Mouse (Mus musculus) CD4-positive helper T cell, adult 2 months (primary cell): ENCODE measurements around the gene Crym.

ENCODE experiments used
- DNase-seq: peaks from one replicate; pipeline ENCODE4 v3.0.0-alpha.2; 2012; ENCODE audit warnings: low read depth, missing footprints, low spot score

Crym gene

GRCm38 (mm10) chr7:120163581-120164251 is 38.2 kb downstream of the Crym start:
- DNase-seq: no peak

GRCm38 (mm10) chr7:120158121-120158613 is 43.7 kb downstream of the Crym start:
- no peak for DNase-seq

DNA sequence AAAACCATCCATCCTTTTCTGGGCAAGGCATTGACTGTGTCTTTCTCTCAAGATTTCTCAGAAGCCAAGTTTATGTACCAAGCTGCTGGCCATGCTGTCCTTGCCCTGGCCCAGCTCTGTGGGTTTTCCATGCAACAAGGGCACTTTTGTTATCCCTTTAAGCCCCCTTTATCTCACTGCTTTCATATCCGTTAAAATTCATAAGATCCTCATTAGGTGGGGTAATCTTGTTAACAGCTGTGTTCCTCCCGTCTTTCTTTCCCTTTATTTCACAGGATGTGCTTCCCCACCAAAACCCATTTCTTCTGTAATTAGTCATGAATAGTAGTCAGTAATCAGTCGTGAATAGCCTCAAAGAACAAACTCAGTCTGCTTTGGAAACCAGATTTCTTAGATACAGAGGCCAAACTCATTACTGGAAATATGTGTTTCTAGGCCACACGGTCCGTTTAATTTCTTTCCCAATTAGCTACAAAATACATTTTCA is 44.3 kb downstream of the Crym start:
- no peak for DNase-seq

GRCm38 (mm10) chr7:120156841-120157409 is 45.0 kb downstream of the Crym start:
- DNase-seq: no peak

DNA sequence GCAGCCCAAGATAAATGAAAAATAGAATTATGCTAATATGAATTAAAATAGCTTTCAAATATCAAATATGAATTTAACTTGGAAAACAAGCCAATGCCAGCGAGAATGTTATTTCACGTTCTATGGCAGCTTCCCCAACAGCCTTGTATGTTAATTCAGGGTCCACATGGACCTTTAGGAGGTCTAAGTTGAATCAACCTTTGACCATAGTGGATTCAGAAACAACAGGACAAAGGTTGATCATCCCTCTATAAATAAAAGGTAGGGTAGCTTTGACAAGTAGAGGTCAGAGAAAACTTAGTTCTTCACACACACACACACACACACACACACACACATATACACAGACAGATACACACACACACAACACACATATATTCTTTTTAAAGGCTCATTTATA is 51.0 kb downstream of the Crym start:
- no peak for DNase-seq

DNA sequence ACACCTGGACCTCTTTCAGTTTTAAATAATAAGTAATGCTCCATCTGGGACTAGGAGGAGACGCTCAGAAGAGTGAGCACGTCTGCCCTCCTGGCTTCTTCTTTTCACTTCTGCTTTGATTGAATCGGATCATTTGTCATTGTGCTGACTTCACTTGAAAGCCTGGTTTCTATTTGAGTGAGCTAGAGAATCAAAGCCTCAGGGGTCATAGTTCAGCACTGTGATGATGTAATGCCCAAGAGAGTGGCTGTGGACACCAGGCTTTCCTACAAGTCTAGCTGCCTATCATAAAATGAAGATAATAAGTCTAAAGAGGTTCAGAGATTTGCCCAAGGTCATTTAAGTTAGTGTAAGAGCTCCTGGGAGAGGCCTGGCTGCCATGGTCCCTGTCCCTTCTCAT is 51.7 kb downstream of the Crym start:
- DNase-seq: no peak

- no peak for DNase-seq
These were observed 56.7 kb downstream of the Crym start, which contains the start of gene Zp2 for GRCm38 (mm10) chr7:120145191-120145590. Gene Zp2 (minus strand): TSS chr7:120145291.

GRCm38 (mm10) chr7:120142743-120143142 is 59.2 kb downstream of the Crym start:
- DNase-seq: no peak
